Mouse (Mus musculus) myocyte (in vitro differentiated cells): ENCODE results near the gene Smco2.

ENCODE experiments used
- CEBPB ChIP-seq: IDR thresholded peaks from 2 replicates; pipeline ENCODE4 v1.6.1; 2011; ENCODE audit warnings: mild to moderate bottlenecking, moderate library complexity; ENCODE audit not compliant: poor library complexity, insufficient read depth, severe bottlenecking
- MAX ChIP-seq: IDR thresholded peaks from one replicate; pipeline ENCODE4 v1.6.1; 2011; ENCODE audit warnings: low read depth, mild to moderate bottlenecking, control low read depth
- MYOD1 ChIP-seq, 3 experiments: IDR thresholded peaks; one replicate each; pipeline ENCODE4 v1.6.1; 2011; ENCODE audit warnings: control low read depth in 2 of 3, low read depth in 2 of 3, mild to moderate bottlenecking in 2 of 3, moderate library complexity in 1 of 3; ENCODE audit not compliant: insufficient read length in 2 of 3, control insufficient read depth in 1 of 3
- POLR2A ChIP-seq: IDR thresholded peaks from one replicate; pipeline ENCODE4 v1.6.1; 2011; ENCODE audit warnings: low read depth, mild to moderate bottlenecking, control low read depth, moderate library complexity; ENCODE audit not compliant: insufficient read length
- POLR2AphosphoS2 ChIP-seq: IDR thresholded peaks from one replicate; pipeline ENCODE4 v1.6.1; 2011; ENCODE audit warnings: low read depth, control low read depth; ENCODE audit not compliant: insufficient read length
- SRF ChIP-seq: IDR thresholded peaks from one replicate; pipeline ENCODE4 v1.6.1; 2011; ENCODE audit warnings: low read depth; ENCODE audit not compliant: control insufficient read depth, insufficient read length
- TCF12 ChIP-seq: IDR thresholded peaks from one replicate; pipeline ENCODE4 v1.6.1; 2011; ENCODE audit warnings: mild to moderate bottlenecking, control low read depth; ENCODE audit not compliant: poor library complexity, insufficient read depth, severe bottlenecking
- TCF3 ChIP-seq: IDR thresholded peaks from one replicate; pipeline ENCODE4 v1.6.1; 2011; ENCODE audit warnings: low read depth, control low read depth; ENCODE audit not compliant: insufficient read length
- USF1 ChIP-seq: IDR thresholded peaks from one replicate; pipeline ENCODE4 v1.6.1; 2011; ENCODE audit warnings: low read depth, mild to moderate bottlenecking, control low read depth, moderate library complexity

DNA sequence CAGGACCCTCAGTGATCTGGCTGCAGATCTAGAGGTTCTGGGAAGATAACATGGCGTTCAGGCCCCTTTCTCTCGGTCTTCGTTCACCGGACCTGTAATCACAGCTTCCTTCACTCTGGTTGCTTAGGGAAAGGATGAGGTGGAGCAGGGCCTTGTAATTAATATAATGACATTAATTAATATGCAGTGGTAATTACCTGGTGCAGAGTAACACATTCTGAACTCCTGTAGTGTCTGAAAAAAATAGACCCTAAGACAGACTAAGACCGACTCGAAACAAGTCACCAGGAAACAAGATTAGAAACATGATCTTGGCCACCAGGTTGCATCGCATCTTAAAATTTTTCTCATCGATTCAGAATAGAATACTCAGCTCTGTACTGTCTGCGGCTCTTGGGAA, 30.0 kb downstream of the Smco2 start:
- no peak for TF ChIP-seq TCF3
- no peak for TF ChIP-seq POLR2A
- TF ChIP-seq MYOD1 (IDR thresholded peaks at IDR 0.05; ENCODE audit: control insufficient read depth in 1 of 3, insufficient read length in 2 of 3, low read depth in 2 of 3): no peak
- no peak for TF ChIP-seq USF1
- TF ChIP-seq SRF: no peak
- no peak for TF ChIP-seq CEBPB
- TF ChIP-seq POLR2AphosphoS2: no peak
- TF ChIP-seq MAX: no peak
- no peak for TF ChIP-seq TCF12
